Mouse (Mus musculus): ENCODE results near the gene 3110040M04Rik.

3110040M04Rik gene

DNA sequence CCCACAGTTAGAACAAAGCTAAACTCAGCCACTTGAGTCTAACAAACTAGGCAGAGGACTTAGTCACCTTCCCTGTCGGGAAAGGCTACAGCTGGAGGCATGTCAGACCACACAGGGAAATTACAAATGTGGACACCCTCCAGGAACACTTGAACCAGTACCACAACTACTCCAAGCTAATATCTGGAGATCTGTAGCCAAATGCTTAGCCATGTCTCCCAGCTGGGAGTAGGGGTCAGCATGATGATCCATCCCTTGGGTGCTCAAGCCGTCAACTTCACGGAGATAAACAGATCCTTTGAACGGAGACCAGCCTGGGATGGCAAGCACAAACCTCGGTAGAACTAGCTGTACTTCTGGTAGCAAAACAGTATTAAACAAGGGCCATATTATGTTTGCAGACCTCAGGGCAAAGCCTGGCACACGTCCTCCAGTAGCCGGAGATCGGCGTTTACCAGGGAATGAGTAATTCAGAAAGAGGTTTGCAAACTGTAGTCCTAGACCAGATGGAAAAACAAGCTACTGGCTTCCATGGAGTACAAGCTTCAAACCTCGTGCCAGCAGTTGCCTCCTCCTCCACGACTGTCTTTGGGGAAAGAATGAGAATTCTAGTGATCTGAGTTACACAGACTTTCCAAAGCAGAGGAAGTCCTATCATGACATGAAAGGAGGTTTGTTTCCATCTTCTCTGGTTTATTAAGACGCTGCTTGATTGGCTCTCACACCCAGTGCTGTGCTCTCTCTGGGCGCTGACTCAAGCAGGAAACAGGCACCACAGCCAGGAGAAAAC is 32.4 kb downstream of the 3110040M04Rik start:
- no peak for DNase-seq (ENCODE audit: low spot score)

DNA sequence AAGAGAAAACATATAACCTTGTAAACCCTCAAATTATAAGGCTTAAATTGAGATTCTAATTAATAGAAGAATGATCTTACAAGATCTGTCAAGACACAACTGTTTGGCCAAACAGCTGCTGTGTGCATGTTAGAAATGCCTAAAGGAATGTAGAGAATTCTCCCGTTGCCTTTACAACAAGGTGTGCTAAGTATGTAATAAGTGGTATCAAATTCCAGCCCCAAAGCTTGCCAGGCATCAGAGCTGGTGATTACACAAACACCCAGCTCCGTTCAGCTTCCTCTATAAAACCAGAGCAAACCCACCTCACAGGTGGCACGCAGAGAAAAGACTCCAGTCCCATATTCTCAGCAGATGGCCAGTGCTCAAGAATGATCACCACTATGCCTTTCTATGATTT is 33.9 kb downstream of the 3110040M04Rik start:
- DNase-seq (ENCODE audit: low spot score) = no peak

DNA sequence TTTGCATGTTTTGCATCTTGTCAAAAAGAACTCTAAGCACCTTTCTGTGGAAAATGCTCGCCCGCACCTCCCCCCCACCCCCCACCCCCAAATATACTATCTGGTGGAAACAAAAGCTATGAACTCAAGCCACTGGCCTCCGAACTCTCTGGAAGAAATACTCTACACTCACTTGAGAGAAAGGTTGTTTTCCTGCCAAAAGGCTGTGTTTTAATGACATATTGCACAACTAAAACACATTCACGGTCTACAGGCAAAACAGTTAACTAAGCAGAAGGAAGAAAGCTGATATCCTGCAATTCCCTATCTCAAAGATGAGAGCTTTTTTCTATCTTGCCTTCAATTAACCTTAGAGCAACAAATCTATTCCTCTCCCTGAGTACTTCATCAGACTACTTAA is 39.4 kb downstream of the 3110040M04Rik start:
- no peak for DNase-seq (ENCODE audit: low spot score)

GRCm38 (mm10) chr1:151244013-151244412 is 40.1 kb downstream of the 3110040M04Rik start:
- DNase-seq (ENCODE audit: low spot score) = no peak

DNA sequence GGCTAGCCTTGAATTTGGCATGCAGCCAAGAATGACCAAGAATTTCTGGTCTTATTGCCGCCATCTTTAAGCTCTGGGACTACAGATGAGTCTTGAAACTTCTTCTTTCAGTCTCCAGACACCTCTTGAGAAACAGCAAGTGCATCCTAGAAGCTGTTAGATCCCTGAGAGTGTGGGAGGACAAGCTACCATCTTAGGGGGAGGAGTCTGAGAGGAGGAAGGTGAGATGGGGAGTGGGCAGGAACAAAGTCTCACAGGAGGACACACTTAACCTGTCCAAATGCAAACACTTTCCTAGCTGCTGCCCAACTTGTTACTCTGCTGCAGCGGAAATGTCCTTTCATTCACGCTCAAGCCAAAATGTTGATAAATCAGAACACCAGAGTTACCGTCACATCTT is 40.8 kb downstream of the 3110040M04Rik start:
- DNase-seq (ENCODE audit: low spot score) = no peak

GRCm38 (mm10) chr1:151245165-151245564 is 41.2 kb downstream of the 3110040M04Rik start:
- DNase-seq (ENCODE audit: low spot score) = no peak

GRCm38 (mm10) chr1:151245846-151246245 is 41.9 kb downstream of the 3110040M04Rik start:
- DNase-seq (ENCODE audit: low spot score) = no peak

- no peak for DNase-seq (ENCODE audit: low spot score)
Observed at GRCm38 (mm10) chr1:151250109-151250508, 46.2 kb downstream of the 3110040M04Rik start.

DNA sequence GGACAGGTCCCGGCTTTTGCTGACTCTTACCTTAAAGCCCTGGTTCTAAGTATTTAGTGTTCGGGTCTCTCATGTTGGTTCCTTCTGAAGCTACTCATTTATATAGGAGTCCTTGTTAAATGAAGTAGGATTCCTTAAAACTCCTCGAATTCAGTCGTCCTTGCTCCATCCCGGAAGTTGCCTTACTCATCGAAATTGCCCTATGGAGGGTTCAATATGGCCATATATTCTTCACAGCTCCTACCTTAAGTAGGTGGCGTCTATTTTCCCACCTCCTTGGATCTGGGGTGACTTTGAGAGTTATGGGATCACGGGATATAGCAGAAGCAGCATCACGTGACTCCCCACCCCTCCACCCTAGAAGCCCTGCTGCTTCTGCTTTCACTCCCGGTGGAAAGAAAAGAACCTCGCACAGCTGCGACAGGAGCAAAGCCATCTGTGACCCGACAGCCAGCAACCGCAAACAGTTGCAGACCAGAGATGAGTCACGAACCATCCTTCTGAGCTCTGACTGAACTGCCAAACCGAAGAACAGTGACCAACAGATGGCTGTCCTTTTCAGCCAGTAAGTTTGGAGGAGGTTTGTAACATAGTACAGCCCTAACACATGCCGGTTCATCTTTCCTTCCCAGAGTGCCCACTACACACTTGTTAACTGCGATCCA is 46.7 kb downstream of the 3110040M04Rik start:
- peak; percentile 29 for DNase-seq (ENCODE audit: low spot score)

DNA sequence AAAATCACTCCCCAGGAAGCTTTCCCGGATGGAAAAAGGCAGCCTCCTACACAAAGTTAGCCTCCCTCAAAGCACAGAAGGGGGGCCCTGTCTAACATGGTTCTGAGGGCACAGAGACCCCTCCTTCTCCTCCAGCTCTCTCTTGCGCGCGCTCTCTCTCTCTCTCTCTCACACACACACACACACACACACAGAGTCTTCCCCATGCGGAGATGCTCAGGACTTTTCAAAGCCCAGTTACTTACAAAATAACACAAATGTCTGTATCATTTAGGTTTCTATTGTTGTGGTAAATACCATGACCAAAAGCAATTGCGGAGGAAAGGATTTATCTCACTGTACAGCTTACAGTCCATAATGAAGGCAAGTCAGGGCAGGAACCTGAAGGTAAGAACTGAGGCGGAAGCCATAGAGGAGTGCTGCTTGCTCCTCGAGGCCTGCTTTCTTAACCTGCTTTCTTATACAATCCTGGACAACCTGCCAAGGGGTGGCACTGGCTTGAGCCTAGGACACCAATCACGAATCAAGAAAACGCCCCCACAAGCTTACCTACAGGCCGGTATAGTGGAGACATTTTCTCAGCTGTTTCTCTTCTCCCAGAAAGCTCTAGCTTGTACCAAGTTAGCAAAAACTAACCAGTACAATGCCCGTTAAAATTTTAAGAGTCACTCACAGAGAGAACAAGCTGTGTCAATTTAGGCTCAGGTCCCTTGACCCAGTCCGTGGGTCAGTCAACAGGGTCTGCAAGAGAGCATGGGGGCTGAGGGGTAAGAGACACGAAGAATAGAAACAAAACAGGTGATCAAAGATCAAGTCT is 47.5 kb downstream of the 3110040M04Rik start:
- DNase-seq (ENCODE audit: low spot score) = no peak
